Mouse (Mus musculus): ENCODE data around the gene Camta1.

DNA sequence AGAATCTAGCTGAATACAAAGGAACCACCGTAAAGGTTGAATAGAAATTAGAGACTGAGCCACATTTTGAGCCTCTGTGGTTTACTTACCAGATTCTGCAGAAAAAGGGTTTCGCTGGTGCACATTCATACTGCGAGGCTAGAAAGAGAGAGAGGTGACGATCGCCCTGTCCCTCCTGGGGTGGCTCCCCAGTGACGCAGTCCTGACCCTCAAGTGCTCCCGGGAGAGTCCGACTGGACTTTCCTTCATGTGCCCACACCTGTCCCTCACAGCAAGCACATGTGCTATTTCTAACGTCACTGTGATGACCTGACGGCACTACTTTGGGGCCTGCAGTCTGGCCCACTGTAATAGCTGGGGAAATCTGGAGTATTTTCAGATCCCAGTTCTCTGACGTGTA lies 823.9 kb downstream of the Camta1 start:
- TF ChIP-seq CTCF (conservative IDR thresholded peaks at IDR 0.05; ENCODE audit: insufficient read depth, insufficient read length, low read depth, low read length), result no peak
- no peak for TF ChIP-seq POLR2A (IDR thresholded peaks at IDR 0.05; ENCODE audit: low read depth, low read length)
